Mouse (Mus musculus) CH12.LX (cell line): ENCODE measurements around the gene Epop. TPM values are rescaled to one million over a fixed set of nuclear protein-coding genes. Genes with fewer than 3 reads are reported as not detected.

Source experiments
- DNase-seq: peaks from one replicate; pipeline ENCODE4 v3.0.0-alpha.2; 2013; ENCODE audit errors: extremely low read depth
- H3K27ac ChIP-seq: 2 replicates; pipeline ENCODE4 v1.5.1; 2012; ENCODE audit warnings: low read depth, mild to moderate bottlenecking, control low read depth, moderate library complexity; ENCODE audit not compliant: insufficient read depth
- H3K27me3 ChIP-seq: replicated peaks from 2 replicates; pipeline ENCODE3; 2012; ENCODE audit warnings: inconsistent platforms
- H3K36me3 ChIP-seq, 2 experiments: replicated peaks in 1 of 2; 2 replicates each; pipeline versions ENCODE3 to v1.6.1; 2012; ENCODE audit warnings: inconsistent platforms in 1 of 2, low read length in 1 of 2, mild to moderate bottlenecking in 1 of 2, mixed read lengths in 1 of 2, moderate library complexity in 1 of 2; ENCODE audit not compliant: control insufficient read depth in 1 of 2, insufficient read depth in 1 of 2
- H3K4me1 ChIP-seq, 2 experiments: 2 replicates each; pipeline ENCODE4 v1.6.1; 2012; ENCODE audit warnings: inconsistent platforms in 1 of 2, moderate library complexity in 1 of 2; ENCODE audit not compliant: insufficient read depth in 2 of 2, control insufficient read depth in 1 of 2
- H3K4me2 ChIP-seq: 2 replicates; pipeline ENCODE4 v1.6.1; 2012; ENCODE audit warnings: low read depth, mild to moderate bottlenecking, control low read depth; ENCODE audit not compliant: poor library complexity, insufficient read depth, severe bottlenecking
- H3K4me3 ChIP-seq, 3 experiments: fragments of 150-350 bp in 1 of 3; sonication (generic) in 1 of 3; replicated peaks in 1 of 3; 2 replicates each; pipeline versions ENCODE3 to v1.5.1; 2011 to 2012; ENCODE audit warnings: low read depth in 2 of 3, low read length in 2 of 3, mild to moderate bottlenecking in 2 of 3, moderate library complexity in 2 of 3, control low read depth in 1 of 3, improper control_type of control experiment in 1 of 3, inconsistent platforms in 1 of 3, mixed read lengths in 1 of 3; ENCODE audit not compliant: poor library complexity in 1 of 3
- H3K79me2 ChIP-seq: replicated peaks from 2 replicates; pipeline ENCODE4 v1.6.1; 2012; ENCODE audit warnings: mild to moderate bottlenecking, moderate library complexity; ENCODE audit not compliant: control insufficient read depth, poor library complexity, insufficient read depth, severe bottlenecking; ENCODE audit errors: extremely low read depth
- H3K9ac ChIP-seq: 2 replicates; pipeline ENCODE4 v1.6.1; 2012; ENCODE audit warnings: low read depth, mild to moderate bottlenecking, control low read depth, moderate library complexity; ENCODE audit not compliant: insufficient read depth
- H3K9me3 ChIP-seq: replicated peaks from 2 replicates; pipeline ENCODE3; 2012; ENCODE audit warnings: low read length, inconsistent platforms, mixed read lengths
- BHLHE40 ChIP-seq: IDR thresholded peaks from 2 replicates; pipeline ENCODE4 v1.6.1; 2011; ENCODE audit warnings: mild to moderate bottlenecking, low read depth, low read length, improper control_type of control experiment
- CHD1 ChIP-seq: IDR thresholded peaks from 2 replicates; pipeline ENCODE4 v1.6.1; 2012; ENCODE audit warnings: low read depth, low read length, improper control_type of control experiment, inconsistent platforms
- CHD2 ChIP-seq: IDR thresholded peaks from 2 replicates; pipeline ENCODE4 v1.6.1; 2011; ENCODE audit warnings: low read length, improper control_type of control experiment
- E2F4 ChIP-seq: IDR thresholded peaks from 2 replicates; pipeline ENCODE4 v1.6.1; 2011; ENCODE audit warnings: low read depth, low read length, improper control_type of control experiment; ENCODE audit not compliant: insufficient replicate concordance
- ELF1 ChIP-seq: IDR thresholded peaks from 2 replicates; pipeline ENCODE4 v1.6.1; 2014; ENCODE audit warnings: low read depth, mild to moderate bottlenecking, inconsistent platforms, low read length, improper control_type of control experiment
- GABPA ChIP-seq: IDR thresholded peaks from 2 replicates; pipeline ENCODE4 v1.6.1; 2012; ENCODE audit warnings: low read depth, low read length, improper control_type of control experiment, inconsistent platforms; ENCODE audit not compliant: insufficient replicate concordance
- HCFC1 ChIP-seq: IDR thresholded peaks from 2 replicates; pipeline ENCODE4 v1.6.1; 2012; ENCODE audit warnings: low read depth, mild to moderate bottlenecking, inconsistent platforms, low read length, improper control_type of control experiment
- IRF4 ChIP-seq: IDR thresholded peaks from 2 replicates; pipeline ENCODE4 v1.6.1; 2014; ENCODE audit warnings: low read depth, mild to moderate bottlenecking, inconsistent platforms, low read length, improper control_type of control experiment
- JUND ChIP-seq: conservative IDR thresholded peaks from 2 replicates; pipeline ENCODE4 v1.6.1; 2011; ENCODE audit warnings: low read depth, low read length, improper control_type of control experiment
- MAX ChIP-seq: IDR thresholded peaks from 2 replicates; pipeline ENCODE4 v1.6.1; 2011; ENCODE audit warnings: low read length, improper control_type of control experiment
- MAZ ChIP-seq: IDR thresholded peaks from 2 replicates; pipeline ENCODE4 v1.6.1; 2012; ENCODE audit warnings: low read depth, mild to moderate bottlenecking, inconsistent platforms, low read length, improper control_type of control experiment, moderate library complexity
- MEF2A ChIP-seq: IDR thresholded peaks from 2 replicates; pipeline ENCODE4 v1.6.1; 2014; ENCODE audit warnings: low read depth, mild to moderate bottlenecking, inconsistent platforms, low read length, improper control_type of control experiment, borderline replicate concordance
- MXI1 ChIP-seq: IDR thresholded peaks from 2 replicates; pipeline ENCODE4 v1.6.1; 2011; ENCODE audit warnings: mild to moderate bottlenecking, low read depth, low read length, improper control_type of control experiment
- NELFE ChIP-seq: IDR thresholded peaks from 2 replicates; pipeline ENCODE4 v1.6.1; 2011; ENCODE audit warnings: low read depth, low read length, improper control_type of control experiment
- NRF1 ChIP-seq: IDR thresholded peaks from 2 replicates; pipeline ENCODE4 v1.6.1; 2014; ENCODE audit warnings: low read depth, mild to moderate bottlenecking, inconsistent platforms, low read length, improper control_type of control experiment, moderate library complexity
- POLR2A ChIP-seq: IDR thresholded peaks from 2 replicates; pipeline ENCODE4 v1.6.1; 2011; ENCODE audit warnings: low read depth, mild to moderate bottlenecking, improper control_type of control experiment, low read length
- POLR2AphosphoS2 ChIP-seq: IDR thresholded peaks from 2 replicates; pipeline ENCODE4 v1.6.1; 2011; ENCODE audit warnings: low read depth, low read length, improper control_type of control experiment
- SIN3A ChIP-seq: IDR thresholded peaks from 2 replicates; pipeline ENCODE4 v1.6.1; 2012; ENCODE audit warnings: low read length, improper control_type of control experiment, inconsistent platforms
- TBP ChIP-seq: conservative IDR thresholded peaks from 2 replicates; pipeline ENCODE4 v1.6.1; 2011; ENCODE audit warnings: low read depth, low read length, improper control_type of control experiment
- TCF12 ChIP-seq: IDR thresholded peaks from 2 replicates; pipeline ENCODE4 v1.6.1; 2014; ENCODE audit warnings: low read depth, mild to moderate bottlenecking, inconsistent platforms, low read length, improper control_type of control experiment
- UBTF ChIP-seq: IDR thresholded peaks from 2 replicates; pipeline ENCODE4 v1.6.1; 2012; ENCODE audit warnings: low read depth, mild to moderate bottlenecking, inconsistent platforms, low read length, improper control_type of control experiment, moderate library complexity
- USF1 ChIP-seq: IDR thresholded peaks from 2 replicates; pipeline ENCODE4 v1.6.1; 2014; ENCODE audit warnings: low read depth, mild to moderate bottlenecking, inconsistent platforms, low read length, improper control_type of control experiment
- ZMIZ1 ChIP-seq: IDR thresholded peaks from 2 replicates; pipeline ENCODE4 v1.6.1; 2012; ENCODE audit warnings: low read depth, mild to moderate bottlenecking, inconsistent platforms, low read length, improper control_type of control experiment
- dilution Hi-C: fragments of 300-500 bp; cut with MboI; formaldehyde crosslinking; loops from 2 replicates; pipeline ENCODE4 v1.14.3; 2020; ENCODE audit warnings: low sequenced_read_pairs; ENCODE audit not compliant: extremely low pct_unique_long_range_greater_than_20kb, extremely low pct_ligation_motif_present
- in situ Hi-C: fragments of 300-500 bp; cut with MboI; formaldehyde crosslinking; loops from 3 replicates; pipeline ENCODE4 v1.14.3; 2019; ENCODE audit warnings: low sequenced_read_pairs, low pct_ligation_motif_present, low pct_unique_long_range_greater_than_20kb, mixed read lengths
- polyA plus RNA-seq: library from polyadenylated mRNA; unstranded; fragments of >175 nt; gene quantifications from 2 replicates; pipeline ENCODE4 v1.2.1, GENCODE M21; 2012; ENCODE audit warnings: low read depth; ENCODE audit not compliant: insufficient read length
- total RNA-seq, 2 experiments: library from RNA; depleted of rRNA; stranded (reverse); fragments of 300-350 nt in 1 of 2; fragments of >200 nt in 1 of 2; gene quantifications; 2 replicates each; pipeline ENCODE4 v1.2.3; 2012 to 2014

Epop gene
- total and polyA plus RNA-seq, 3 experiments: 2.1 to 8.4 (median 4.2) TPM

GRCm38 (mm10) chr11:97663528-97664338 is 34.2 kb upstream of the Epop start:
- peak; percentile 44 for DNase-seq
- H3K79me2 ChIP-seq: peaks cover 44% of the 10 kb centered on the region
- H3K27me3 ChIP-seq: no peaks in the 10 kb centered on the region
- peak overlapping the region; percentile 89 for H3K9ac ChIP-seq
- H3K4me1 ChIP-seq: peaks cover 9 to 24% of the 10 kb centered on the region in 2 experiments
- peak overlapping the region; percentile 85 for H3K4me2 ChIP-seq
- dilution Hi-C loops (no loop called here), in situ Hi-C loops (no loop called here)
- H3K9me3 ChIP-seq: peaks cover 5% of the 10 kb centered on the region
- peak overlapping the region; percentile 51; the same call in 1 of the 2 replicates for H3K27ac ChIP-seq
- H3K4me3 ChIP-seq: peak overlapping the region; percentile 82 to 96 (median 82)
- H3K36me3 ChIP-seq: peaks cover 33 to 40% of the 10 kb centered on the region in 2 experiments
- TF ChIP-seq IRF4: 0 out of 2 replicates have a peak, but pooled peaks have one; percentile 10
- 0 out of 2 replicates have a peak, but pooled peaks have one; percentile 14 for TF ChIP-seq MEF2A
- no peak for TF ChIP-seq POLR2A
- 0 out of 2 replicates have a peak, but pooled peaks have one; percentile 8 for TF ChIP-seq SIN3A
- TF ChIP-seq MAZ: 0 out of 2 replicates have a peak, but pooled peaks have one; percentile 58
- peak; percentile 72; the same call in 1 of the 2 replicates for TF ChIP-seq CHD2
- no peak for TF ChIP-seq BHLHE40

GRCm38 (mm10) chr11:97662893-97663527 is 33.5 kb upstream of the Epop start, which contains the start of gene Mllt6:
Gene Mllt6, plus strand, starts transcription at chr11:97663414.
- H3K4me2 ChIP-seq: peak within 1 kb of the TSS; percentile 97
- peak within 1 kb of the TSS; percentile 89 for H3K9ac ChIP-seq
- peak; percentile 75 for DNase-seq
- dilution Hi-C loops: no loop called here
- peaks cover 5% of the 10 kb centered on the region for H3K9me3 ChIP-seq
- H3K4me3 ChIP-seq: peak within 1 kb of the TSS; percentile 82 to 96 (median 82)
- peaks cover 9 to 27% of the 10 kb centered on the region in 2 experiments for H3K4me1 ChIP-seq
- H3K79me2 ChIP-seq: peaks cover 46% of the 10 kb centered on the region
- peaks cover 26 to 38% of the 10 kb centered on the region in 2 experiments for H3K36me3 ChIP-seq
- H3K27me3 ChIP-seq: no peaks in the 10 kb centered on the region
- H3K27ac ChIP-seq: peak within 1 kb of the TSS; percentile 94
- in situ Hi-C loops: no loop called here
- TF ChIP-seq MAX (peak; percentile 10; the same call in 1 of the 2 replicates), USF1 (no peak), ZMIZ1 (peak; percentile 49; the same call in 1 of the 2 replicates), NELFE (peak; percentile 18; the same call in 1 of the 2 replicates), IRF4 (peak; percentile 75), MXI1 (peak; percentile 84), MEF2A (no peak), BHLHE40 (peak; percentile 79), JUND (no peak), HCFC1 (peak; percentile 63), E2F4 (no peak), CHD2 (peak; percentile 66), GABPA (no peak), MAZ (peak; percentile 79; the same call in 1 of the 2 replicates), TBP (0 out of 2 replicates have a peak, but pooled peaks have one; percentile 54), POLR2A (peak; percentile 47; the same call in 1 of the 2 replicates), UBTF (peak; percentile 59; the same call in 1 of the 2 replicates), CHD1 (peak; percentile 66; the same call in 1 of the 2 replicates), SIN3A (0 out of 2 replicates have a peak, but pooled peaks have one; percentile 75), TCF12 (peak; percentile 46; the same call in 1 of the 2 replicates), NRF1 (0 out of 2 replicates have a peak, but pooled peaks have one; percentile 42), POLR2AphosphoS2 (no peak), ELF1 (peak; percentile 42)
